Mouse (Mus musculus): Measurements from ENCODE around the gene Auts2. TPM values are rescaled to one million over a fixed set of nuclear protein-coding genes. Genes with fewer than 3 reads are reported as not detected.

Auts2 gene
- polyA plus RNA-seq, 1 experiment from 2014 or later: 14.7 TPM

GRCm38 (mm10) chr5:131546414-131546813 is 996.7 kb downstream of the Auts2 start:
- no peak for ATAC-seq
- Histone ChIP-seq H3K27ac (ENCODE audit: low read length) (no peak overlapping the region), H3K9ac (ENCODE audit: low read depth, low read length) (no peak overlapping the region), H3K4me3 (ENCODE audit: low read length) (no peak overlapping the region), H3K27me3 (replicated peaks; ENCODE audit: control insufficient read depth, insufficient read depth, low read length) (no peaks in the 10 kb centered on the region), H3K9me3 (ENCODE audit: control insufficient read depth, low read length) (no peaks in the 10 kb centered on the region), H3K4me2 (ENCODE audit: low read depth, low read length) (no peak overlapping the region), H3K36me3 (ENCODE audit: control insufficient read depth, insufficient read depth, low read length) (no peaks in the 10 kb centered on the region), H3K4me1 (ENCODE audit: control insufficient read depth, insufficient read depth, low read length) (peaks cover 4% of the 10 kb centered on the region)
- WGBS: 79% methylated on average over 1 of the region's 1 CpGs

- Histone ChIP-seq H3K4me1 (ENCODE audit: control insufficient read depth, insufficient read depth, low read length) (peaks cover 4% of the 10 kb centered on the region), H3K4me3 (ENCODE audit: low read length) (no peak overlapping the region), H3K36me3 (ENCODE audit: control insufficient read depth, insufficient read depth, low read length) (no peaks in the 10 kb centered on the region), H3K9ac (ENCODE audit: low read depth, low read length) (no peak overlapping the region), H3K27me3 (replicated peaks; ENCODE audit: control insufficient read depth, insufficient read depth, low read length) (no peaks in the 10 kb centered on the region), H3K27ac (ENCODE audit: low read length) (no peak overlapping the region), H3K4me2 (ENCODE audit: low read depth, low read length) (no peak overlapping the region), H3K9me3 (ENCODE audit: control insufficient read depth, low read length) (no peaks in the 10 kb centered on the region)
- ATAC-seq: no peak
- 83% methylated on average over 7 of the region's 7 CpGs for WGBS
These were observed 998.8 kb downstream of the Auts2 start for GRCm38 (mm10) chr5:131544381-131544780.

GRCm38 (mm10) chr5:131538311-131538915 is 1004.7 kb downstream of the Auts2 start:
- WGBS: under 1% methylated on average over 47 of the region's 68 CpGs

GRCm38 (mm10) chr5:131537831-131538310 is 1005.3 kb downstream of the Auts2 start:
- H3K27me3 ChIP-seq (replicated peaks; ENCODE audit: control insufficient read depth, insufficient read depth, low read length): no peaks in the 10 kb centered on the region
- no peaks in the 10 kb centered on the region for H3K36me3 ChIP-seq (ENCODE audit: control insufficient read depth, insufficient read depth, low read length)
- H3K27ac ChIP-seq (ENCODE audit: low read length): peak overlapping the region; percentile 97
- H3K9me3 ChIP-seq (ENCODE audit: control insufficient read depth, low read length): no peaks in the 10 kb centered on the region
- H3K4me1 ChIP-seq (ENCODE audit: control insufficient read depth, insufficient read depth, low read length): 0 out of 2 replicates have a peak, but pooled peaks cover 11% of the 10 kb centered on the region
- peak overlapping the region; percentile 85 for H3K4me3 ChIP-seq (ENCODE audit: low read length)
- H3K9ac ChIP-seq (ENCODE audit: low read depth, low read length): peak overlapping the region; percentile 93
- peak; percentile 70 for ATAC-seq
- 0% methylated on average over 47 of the region's 48 CpGs for WGBS
- H3K4me2 ChIP-seq (ENCODE audit: low read depth, low read length): peak overlapping the region; percentile 80

More at GRCm38 (mm10) chr5:131538311-131538915, 1004.7 kb downstream of the Auts2 start:
- 0 out of 2 replicates have a peak, but pooled peaks cover 9% of the 10 kb centered on the region for H3K4me1 ChIP-seq (ENCODE audit: control insufficient read depth, insufficient read depth, low read length)
- peak overlapping the region; percentile 93 for H3K9ac ChIP-seq (ENCODE audit: low read depth, low read length)
- H3K27me3 ChIP-seq (replicated peaks; ENCODE audit: control insufficient read depth, insufficient read depth, low read length): no peaks in the 10 kb centered on the region
- no peaks in the 10 kb centered on the region for H3K36me3 ChIP-seq (ENCODE audit: control insufficient read depth, insufficient read depth, low read length)
- ATAC-seq: peak; percentile 86
- H3K4me3 ChIP-seq (ENCODE audit: low read length): peak overlapping the region; percentile 85
- peak overlapping the region; percentile 80 for H3K4me2 ChIP-seq (ENCODE audit: low read depth, low read length)
- H3K9me3 ChIP-seq (ENCODE audit: control insufficient read depth, low read length): no peaks in the 10 kb centered on the region
- peak overlapping the region; percentile 97 for H3K27ac ChIP-seq (ENCODE audit: low read length)

GRCm38 (mm10) chr5:131537155-131537830 is 1005.9 kb downstream of the Auts2 start:
- Histone ChIP-seq H3K9me3 (ENCODE audit: control insufficient read depth, low read length) (no peaks in the 10 kb centered on the region), H3K27me3 (replicated peaks; ENCODE audit: control insufficient read depth, insufficient read depth, low read length) (no peaks in the 10 kb centered on the region), H3K4me1 (ENCODE audit: control insufficient read depth, insufficient read depth, low read length) (0 out of 2 replicates have a peak, but pooled peaks cover 11% of the 10 kb centered on the region), H3K4me3 (ENCODE audit: low read length) (peak overlapping the region; percentile 85), H3K36me3 (ENCODE audit: control insufficient read depth, insufficient read depth, low read length) (no peaks in the 10 kb centered on the region), H3K4me2 (ENCODE audit: low read depth, low read length) (peak overlapping the region; percentile 80), H3K9ac (ENCODE audit: low read depth, low read length) (peak overlapping the region; percentile 93), H3K27ac (ENCODE audit: low read length) (peak overlapping the region; percentile 97)
- WGBS: under 1% methylated on average over 43 of the region's 44 CpGs
- ATAC-seq: peak; percentile 78

GRCm38 (mm10) chr5:131535752-131536151 is 1007.4 kb downstream of the Auts2 start:
- WGBS: 51% methylated on average over 6 of the region's 6 CpGs
- H3K9ac ChIP-seq (ENCODE audit: low read depth, low read length): 0 out of 2 replicates have a peak overlapping the region, but pooled peaks have one; percentile 30

GRCm38 (mm10) chr5:131533815-131534214 is 1009.3 kb downstream of the Auts2 start:
- Histone ChIP-seq H3K9ac (ENCODE audit: low read depth, low read length) (no peak overlapping the region), H3K4me3 (ENCODE audit: low read length) (no peak overlapping the region), H3K9me3 (ENCODE audit: control insufficient read depth, low read length) (no peaks in the 10 kb centered on the region), H3K27me3 (replicated peaks; ENCODE audit: control insufficient read depth, insufficient read depth, low read length) (no peaks in the 10 kb centered on the region), H3K4me1 (ENCODE audit: control insufficient read depth, insufficient read depth, low read length) (peaks cover 23% of the 10 kb centered on the region), H3K27ac (ENCODE audit: low read length) (no peak overlapping the region), H3K4me2 (ENCODE audit: low read depth, low read length) (no peak overlapping the region), H3K36me3 (ENCODE audit: control insufficient read depth, insufficient read depth, low read length) (no peaks in the 10 kb centered on the region)
- no peak for ATAC-seq
- 22% methylated on average over 3 of the region's 3 CpGs for WGBS

More at GRCm38 (mm10) chr5:131535752-131536151, 1007.4 kb downstream of the Auts2 start:
- Histone ChIP-seq H3K9me3 (ENCODE audit: control insufficient read depth, low read length) (no peaks in the 10 kb centered on the region), H3K27ac (ENCODE audit: low read length) (no peak overlapping the region), H3K4me3 (ENCODE audit: low read length) (peak overlapping the region; percentile 85), H3K4me1 (ENCODE audit: control insufficient read depth, insufficient read depth, low read length) (peaks cover 20% of the 10 kb centered on the region), H3K4me2 (ENCODE audit: low read depth, low read length) (peak overlapping the region; percentile 80), H3K36me3 (ENCODE audit: control insufficient read depth, insufficient read depth, low read length) (no peaks in the 10 kb centered on the region), H3K27me3 (replicated peaks; ENCODE audit: control insufficient read depth, insufficient read depth, low read length) (no peaks in the 10 kb centered on the region)
- no peak for ATAC-seq

- 63% methylated on average over 15 of the region's 15 CpGs for WGBS
- no peak overlapping the region for H3K4me2 ChIP-seq (ENCODE audit: low read depth, low read length)
- no peaks in the 10 kb centered on the region for H3K9me3 ChIP-seq (ENCODE audit: control insufficient read depth, low read length)
- no peaks in the 10 kb centered on the region for H3K27me3 ChIP-seq (replicated peaks; ENCODE audit: control insufficient read depth, insufficient read depth, low read length)
- peaks cover 27% of the 10 kb centered on the region for H3K4me1 ChIP-seq (ENCODE audit: control insufficient read depth, insufficient read depth, low read length)
- no peak overlapping the region for H3K4me3 ChIP-seq (ENCODE audit: low read length)
- no peak overlapping the region for H3K27ac ChIP-seq (ENCODE audit: low read length)
- no peaks in the 10 kb centered on the region for H3K36me3 ChIP-seq (ENCODE audit: control insufficient read depth, insufficient read depth, low read length)
- H3K9ac ChIP-seq (ENCODE audit: low read depth, low read length): no peak overlapping the region
- no peak for ATAC-seq
These were observed 1011.2 kb downstream of the Auts2 start for GRCm38 (mm10) chr5:131531744-131532552.

GRCm38 (mm10) chr5:131530828-131531227 is 1012.3 kb downstream of the Auts2 start:
- H3K36me3 ChIP-seq (ENCODE audit: control insufficient read depth, insufficient read depth, low read length): no peaks in the 10 kb centered on the region
- no peaks in the 10 kb centered on the region for H3K27me3 ChIP-seq (replicated peaks; ENCODE audit: control insufficient read depth, insufficient read depth, low read length)
- no peaks in the 10 kb centered on the region for H3K9me3 ChIP-seq (ENCODE audit: control insufficient read depth, low read length)
- 58% methylated on average over 2 of the region's 2 CpGs for WGBS
- H3K4me1 ChIP-seq (ENCODE audit: control insufficient read depth, insufficient read depth, low read length): peaks cover 34% of the 10 kb centered on the region
- 0 out of 2 replicates have a peak overlapping the region, but pooled peaks have one; percentile 0 for H3K27ac ChIP-seq (ENCODE audit: low read length)
- no peak overlapping the region for H3K4me2 ChIP-seq (ENCODE audit: low read depth, low read length)
- no peak overlapping the region for H3K9ac ChIP-seq (ENCODE audit: low read depth, low read length)
- ATAC-seq: no peak
- H3K4me3 ChIP-seq (ENCODE audit: low read length): no peak overlapping the region
